Mouse (Mus musculus) heart, embryonic 15.5 days (tissue): ENCODE measurements around the gene Ep400. TPM values are rescaled to one million over a fixed set of nuclear protein-coding genes. Genes with fewer than 3 reads are reported as not detected.
A peak's percentile ranks its signal among the peaks of the same experiment; 100 is the strongest.

Source experiments
- ATAC-seq: fragments of 200-750 bp; cut with Nextera tagmentation; replicated peaks from 2 replicates; pipeline ENCODE4 v1.8.0; 2017; ENCODE audit warnings: low read depth, moderate TSS enrichment; ENCODE audit not compliant: insufficient number of reproducible peaks, insufficient read depth, low FRiP score
- H3K27ac ChIP-seq: fragments of 300-500 bp; sonication (generic); 2 replicates; pipeline ENCODE4 v1.5.1; 2015; ENCODE audit warnings: mild to moderate bottlenecking, inconsistent platforms
- H3K27me3 ChIP-seq: fragments of 300-500 bp; sonication (generic); 2 replicates; pipeline ENCODE4 v1.6.1; 2015; ENCODE audit warnings: inconsistent platforms
- H3K36me3 ChIP-seq: fragments of 300-500 bp; sonication (generic); 2 replicates; pipeline ENCODE4 v1.6.1; 2015; ENCODE audit warnings: mild to moderate bottlenecking, inconsistent platforms
- H3K4me1 ChIP-seq: fragments of 300-500 bp; sonication (generic); replicated peaks from 2 replicates; pipeline ENCODE4 v1.6.1; 2015; ENCODE audit warnings: inconsistent platforms
- H3K4me2 ChIP-seq: fragments of 300-500 bp; sonication (generic); 2 replicates; pipeline ENCODE4 v1.6.1; 2015; ENCODE audit warnings: inconsistent platforms, mild to moderate bottlenecking, moderate library complexity
- H3K4me3 ChIP-seq: fragments of 300-500 bp; sonication (generic); 2 replicates; pipeline ENCODE4 v1.5.1; 2015; ENCODE audit warnings: mild to moderate bottlenecking, inconsistent platforms
- H3K9ac ChIP-seq: fragments of 300-500 bp; sonication (generic); 2 replicates; pipeline ENCODE4 v1.6.1; 2015; ENCODE audit warnings: mild to moderate bottlenecking, inconsistent platforms
- H3K9me3 ChIP-seq: fragments of 300-500 bp; sonication (generic); replicated peaks from 2 replicates; pipeline ENCODE4 v1.6.1; 2016; ENCODE audit warnings: inconsistent platforms
- WGBS: fragments of 180-500 bp; shearing (Covaris S2); methylation state at CpG from one replicate; pipeline ENCODE4 v1.1.7; 2015; ENCODE audit warnings: mixed read lengths; 5-methylcytosine and 5-hydroxymethylcytosine counted together
- polyA plus RNA-seq: library from polyadenylated mRNA; unstranded; fragments of >200 nt; fragmentation: Nextera tagmentation; extraction: Ambion mirVana; gene quantifications from 2 replicates; pipeline ENCODE4 v1.2.1, GENCODE M21; 2015

Ep400 gene
- polyA plus RNA-seq = 22.9 and 35.7 TPM in 2 replicates

DNA sequence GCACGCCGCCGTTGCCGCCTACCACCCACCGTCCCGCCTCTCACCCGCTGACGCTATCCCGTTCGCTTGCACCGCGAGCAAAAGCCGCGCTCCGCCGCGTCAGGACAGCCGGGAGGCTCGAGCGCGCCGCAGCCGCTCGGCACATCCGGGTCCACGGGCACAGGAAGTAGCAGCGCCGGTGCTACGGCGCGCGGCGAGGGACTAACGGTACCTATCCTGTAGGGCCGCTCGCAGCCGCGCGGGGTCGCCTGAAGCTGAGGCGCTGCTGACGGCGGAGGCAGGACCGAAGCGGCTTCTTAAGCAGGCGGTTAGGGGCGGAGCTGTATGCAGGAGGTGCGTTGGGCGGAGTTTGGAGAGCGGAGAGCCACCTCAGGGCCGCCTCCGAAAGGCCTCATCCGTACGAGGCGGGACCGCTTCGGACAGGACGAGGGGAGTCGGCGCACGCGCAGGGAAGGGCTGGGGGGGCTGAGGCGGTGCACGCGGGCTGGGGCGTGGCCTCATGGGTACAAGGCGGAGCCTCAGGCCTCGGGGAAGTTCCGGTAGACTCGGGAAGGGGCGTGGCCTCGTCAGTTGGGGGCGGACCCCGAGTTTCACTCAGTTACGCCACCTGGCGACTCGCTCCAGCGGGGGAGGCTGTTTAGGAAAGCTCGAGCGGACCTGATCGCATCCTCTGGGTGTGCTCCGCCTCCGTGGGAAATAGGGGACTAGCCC, at the start of gene Ep400:
Ep400 (minus strand) TSS at position 270 of the 711 bp plus-strand sequence.
- H3K4me2 ChIP-seq = peak within 1 kb of the TSS; percentile 76
- peak within 1 kb of the TSS; percentile 95 for H3K4me3 ChIP-seq
- H3K27me3 ChIP-seq = no peaks in the 10 kb centered on the region
- ATAC-seq = peak; percentile 98
- H3K9me3 ChIP-seq = no peaks in the 10 kb centered on the region
- peak within 1 kb of the TSS; percentile 86 for H3K9ac ChIP-seq
- WGBS = under 1% methylated on average over 82 of the region's 83 CpGs
- peak within 1 kb of the TSS; percentile 97 for H3K27ac ChIP-seq
- H3K4me1 ChIP-seq = peaks cover 12% of the 10 kb centered on the region
- peaks cover 30% of the 10 kb centered on the region for H3K36me3 ChIP-seq

DNA sequence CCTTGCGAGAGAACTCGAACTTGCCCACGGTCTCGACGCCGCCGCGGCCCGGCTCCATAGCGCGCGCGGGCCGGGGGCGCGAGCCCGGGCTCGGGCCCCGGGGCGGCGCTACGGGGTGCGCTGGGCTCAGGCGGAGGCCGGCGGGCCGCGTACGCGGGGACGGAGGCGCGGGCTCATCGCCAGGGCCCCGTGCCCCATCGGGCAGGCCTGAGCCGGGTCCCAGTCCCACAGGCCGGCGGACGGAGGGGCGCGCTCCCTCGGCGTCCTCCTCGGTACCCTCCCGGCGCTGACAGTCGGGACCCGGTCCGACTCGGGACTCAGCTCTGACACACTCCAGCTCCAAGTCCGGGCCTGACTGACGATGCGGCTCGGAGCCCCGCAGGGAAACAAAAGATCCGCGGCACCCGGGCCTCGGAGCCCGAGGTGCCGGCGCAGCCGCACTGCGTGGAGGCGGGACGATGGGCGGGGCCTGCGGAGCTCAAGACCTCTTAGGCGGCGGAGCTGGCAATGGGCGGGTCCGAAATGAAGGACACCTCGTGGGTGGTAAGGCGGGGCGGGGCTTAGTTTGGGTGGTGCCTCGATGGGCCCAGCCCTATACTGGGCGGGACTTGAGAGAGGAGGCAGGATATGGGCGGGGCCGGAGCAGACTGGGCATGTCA, 39.3 kb upstream of the Ep400 start, which contains the start of gene Ulk1:
Ulk1 (minus strand) TSS at position 431 of the 659 bp plus-strand sequence.
- peak within 1 kb of the TSS; percentile 74 for H3K4me3 ChIP-seq
- H3K4me2 ChIP-seq = peak within 1 kb of the TSS; percentile 83
- no peaks in the 10 kb centered on the region for H3K27me3 ChIP-seq
- H3K36me3 ChIP-seq = no peaks in the 10 kb centered on the region; the same call in 1 of the 2 replicates
- H3K4me1 ChIP-seq = peaks cover 39% of the 10 kb centered on the region
- H3K9me3 ChIP-seq = no peaks in the 10 kb centered on the region
- peak within 1 kb of the TSS; percentile 81 for H3K27ac ChIP-seq
- WGBS = under 1% methylated on average over 49 of the region's 80 CpGs
- ATAC-seq = peak; percentile 97
- H3K9ac ChIP-seq = peak within 1 kb of the TSS; percentile 95

GRCm38 (mm10) chr5:110808821-110809666, 38.5 kb upstream of the Ep400 start:
- Histone ChIP-seq H3K4me3 (peak overlapping the region; percentile 74), H3K9me3 (no peaks in the 10 kb centered on the region), H3K4me2 (peak overlapping the region; percentile 83), H3K9ac (peak overlapping the region; percentile 95), H3K27me3 (no peaks in the 10 kb centered on the region), H3K27ac (peak overlapping the region; percentile 81), H3K36me3 (peaks cover 4% of the 10 kb centered on the region; the same call in 1 of the 2 replicates), H3K4me1 (peaks cover 39% of the 10 kb centered on the region)
- no peak for ATAC-seq
- WGBS = under 1% methylated on average over 27 of the region's 27 CpGs

DNA sequence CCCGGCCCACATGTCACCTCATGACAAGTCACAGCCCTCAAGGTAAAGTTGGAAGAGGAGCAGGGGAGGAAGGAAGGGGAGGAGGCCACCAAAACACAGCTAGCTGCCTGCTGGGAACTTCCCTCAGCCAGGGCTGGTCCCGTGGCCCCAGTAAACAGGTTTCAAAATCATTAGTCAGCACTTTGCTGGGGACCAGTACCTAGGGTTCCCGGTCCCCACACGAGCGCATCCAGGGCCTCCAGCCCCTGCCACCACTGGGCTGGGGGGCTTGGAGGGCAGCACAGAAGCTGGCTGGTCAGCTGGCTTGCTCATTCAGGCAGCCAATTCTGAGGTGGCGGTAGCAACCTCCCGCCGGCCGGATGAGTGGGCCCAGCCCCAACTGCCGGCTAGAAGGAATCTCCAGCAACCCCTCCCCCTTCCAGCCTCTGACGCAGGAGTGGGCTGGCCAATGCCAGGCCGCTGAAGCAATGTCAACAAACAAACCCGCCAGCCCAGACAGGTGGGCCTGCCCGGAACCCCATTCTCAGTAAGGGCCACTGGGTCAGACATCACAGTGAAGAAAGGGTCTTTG, 37.6 kb upstream of the Ep400 start:
- no peaks in the 10 kb centered on the region for H3K27me3 ChIP-seq
- H3K4me2 ChIP-seq = peak overlapping the region; percentile 83
- H3K4me3 ChIP-seq = peak overlapping the region; percentile 74
- peaks cover 39% of the 10 kb centered on the region for H3K4me1 ChIP-seq
- 2% methylated on average over 14 of the region's 14 CpGs for WGBS
- H3K9me3 ChIP-seq = no peaks in the 10 kb centered on the region
- H3K9ac ChIP-seq = peak overlapping the region; percentile 95
- peak; percentile 54 for ATAC-seq
- peaks cover 4% of the 10 kb centered on the region; the same call in 1 of the 2 replicates for H3K36me3 ChIP-seq
- peak overlapping the region; percentile 81 for H3K27ac ChIP-seq

GRCm38 (mm10) chr5:110807453-110807852, 36.9 kb upstream of the Ep400 start:
- H3K4me1 ChIP-seq = peaks cover 40% of the 10 kb centered on the region
- peak overlapping the region; percentile 81 for H3K27ac ChIP-seq
- H3K9ac ChIP-seq = peak overlapping the region; percentile 95; the same call in 1 of the 2 replicates
- WGBS = 85% methylated on average over 4 of the region's 4 CpGs
- H3K27me3 ChIP-seq = no peaks in the 10 kb centered on the region
- ATAC-seq = no peak
- H3K9me3 ChIP-seq = no peaks in the 10 kb centered on the region
- H3K4me3 ChIP-seq = peak overlapping the region; percentile 74
- peaks cover 4% of the 10 kb centered on the region; the same call in 1 of the 2 replicates for H3K36me3 ChIP-seq
- H3K4me2 ChIP-seq = peak overlapping the region; percentile 83

- no peak overlapping the region for H3K9ac ChIP-seq
- no peaks in the 10 kb centered on the region for H3K27me3 ChIP-seq
- H3K4me1 ChIP-seq = peaks cover 47% of the 10 kb centered on the region
- H3K36me3 ChIP-seq = peaks cover 4% of the 10 kb centered on the region; the same call in 1 of the 2 replicates
- 86% methylated on average over 1 of the region's 1 CpGs for WGBS
- H3K4me3 ChIP-seq = no peak overlapping the region
- no peak for ATAC-seq
- H3K4me2 ChIP-seq = no peak overlapping the region
- no peaks in the 10 kb centered on the region for H3K9me3 ChIP-seq
- H3K27ac ChIP-seq = no peak overlapping the region
Measured at GRCm38 (mm10) chr5:110806676-110807075, 36.2 kb upstream of the Ep400 start.

DNA sequence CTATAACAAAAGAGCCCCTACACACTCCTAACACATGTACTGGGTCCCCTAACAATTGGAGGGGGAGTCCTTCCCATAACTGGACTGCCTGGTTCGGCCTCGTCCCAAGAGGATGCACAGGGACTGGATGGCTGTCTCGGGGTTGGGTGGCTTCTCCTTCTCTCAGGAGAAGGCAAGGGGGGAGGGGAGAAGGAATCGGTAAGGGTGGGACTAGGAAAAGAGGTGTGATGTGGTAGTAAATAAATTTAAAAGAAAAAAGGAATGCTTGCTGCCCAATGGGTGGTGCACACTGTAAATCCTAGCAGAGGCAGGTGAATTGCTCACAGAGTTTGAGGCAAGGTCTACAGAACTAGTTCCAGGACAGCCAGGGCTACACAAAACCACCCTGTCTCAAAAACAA, 35.6 kb upstream of the Ep400 start:
- H3K27me3 ChIP-seq = no peaks in the 10 kb centered on the region
- H3K27ac ChIP-seq = no peak overlapping the region
- no peak for ATAC-seq
- no peaks in the 10 kb centered on the region for H3K9me3 ChIP-seq
- H3K4me1 ChIP-seq = peaks cover 52% of the 10 kb centered on the region
- H3K4me3 ChIP-seq = no peak overlapping the region
- WGBS = 84% methylated on average over 4 of the region's 4 CpGs
- no peak overlapping the region for H3K4me2 ChIP-seq
- H3K9ac ChIP-seq = no peak overlapping the region
- peaks cover 4% of the 10 kb centered on the region; the same call in 1 of the 2 replicates for H3K36me3 ChIP-seq

DNA sequence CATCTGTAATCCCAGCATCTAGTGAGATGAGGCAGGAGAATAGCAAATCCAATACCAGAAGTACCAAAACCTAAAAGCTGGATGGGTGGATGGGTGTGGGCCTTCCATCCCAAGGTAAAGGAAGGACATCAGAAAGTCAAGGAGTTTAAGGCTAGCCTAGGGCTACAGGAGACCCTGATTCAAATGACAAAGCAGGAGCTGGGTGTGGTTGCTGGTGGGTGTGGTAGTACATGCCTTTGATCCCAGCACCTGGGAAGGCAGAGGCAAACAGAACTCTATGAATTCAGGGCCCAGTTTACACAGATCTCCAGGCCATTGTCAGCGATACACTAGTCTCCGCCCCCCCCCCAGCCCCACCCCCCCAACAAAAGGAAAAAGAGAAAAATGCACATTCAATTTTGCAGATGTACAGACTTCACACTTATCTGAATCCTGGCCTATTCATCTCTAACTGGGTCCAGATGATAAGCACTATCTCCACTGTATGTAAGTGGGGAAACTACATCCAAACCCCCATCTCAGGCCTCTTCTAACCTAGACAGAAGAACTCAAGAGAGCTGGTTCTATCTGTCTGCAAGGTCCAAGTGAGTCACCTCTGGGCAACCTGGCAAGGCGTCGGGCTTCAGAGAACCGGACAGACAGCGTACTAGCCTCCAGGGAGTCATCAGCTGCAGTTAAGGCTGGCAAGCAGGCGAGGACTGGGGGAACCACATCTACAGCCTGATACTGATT, 33.7 kb upstream of the Ep400 start:
- Histone ChIP-seq H3K4me2 (no peak overlapping the region), H3K27me3 (no peaks in the 10 kb centered on the region), H3K9ac (no peak overlapping the region), H3K4me1 (peaks cover 49% of the 10 kb centered on the region), H3K36me3 (peaks cover 12% of the 10 kb centered on the region; the same call in 1 of the 2 replicates), H3K27ac (no peak overlapping the region), H3K4me3 (no peak overlapping the region), H3K9me3 (no peaks in the 10 kb centered on the region)
- 87% methylated on average over 7 of the region's 7 CpGs for WGBS
- no peak for ATAC-seq

- Histone ChIP-seq H3K27ac (no peak overlapping the region), H3K4me2 (no peak overlapping the region), H3K9me3 (no peaks in the 10 kb centered on the region), H3K36me3 (peaks cover 23% of the 10 kb centered on the region), H3K27me3 (no peaks in the 10 kb centered on the region), H3K4me3 (no peak overlapping the region), H3K9ac (no peak overlapping the region), H3K4me1 (peaks cover 47% of the 10 kb centered on the region)
- ATAC-seq = no peak
Measured at GRCm38 (mm10) chr5:110802809-110803208, 32.3 kb upstream of the Ep400 start.

DNA sequence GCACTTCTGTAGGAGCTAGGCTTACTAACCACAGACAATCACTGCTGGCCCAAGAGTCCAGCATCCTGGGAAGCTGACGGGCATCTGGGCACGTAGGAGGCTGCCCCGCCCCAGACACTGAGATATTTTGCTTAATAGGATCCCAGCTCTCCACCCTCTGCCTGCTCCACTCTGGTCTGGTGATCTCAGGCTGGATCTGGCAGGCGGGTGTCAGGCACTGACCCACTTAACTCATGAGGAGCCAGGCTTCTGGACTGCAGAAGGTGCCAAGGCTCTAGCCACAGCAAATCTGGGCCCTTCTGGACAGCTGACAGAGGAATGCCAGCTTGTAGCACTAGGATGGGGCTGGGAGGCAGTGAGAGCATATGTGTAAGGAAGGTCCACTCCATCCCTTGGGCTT, 31.7 kb upstream of the Ep400 start:
- Histone ChIP-seq H3K36me3 (peaks cover 26% of the 10 kb centered on the region), H3K27ac (no peak overlapping the region), H3K4me3 (no peak overlapping the region), H3K4me1 (peaks cover 44% of the 10 kb centered on the region), H3K9me3 (no peaks in the 10 kb centered on the region), H3K4me2 (no peak overlapping the region), H3K9ac (no peak overlapping the region), H3K27me3 (no peaks in the 10 kb centered on the region)
- ATAC-seq = no peak
- 67% methylated on average over 4 of the region's 4 CpGs for WGBS
